Mouse (Mus musculus) neural tube, embryonic 12.5 days (tissue): Measurements from ENCODE around the gene Fcamr. TPM values are rescaled to one million over a fixed set of nuclear protein-coding genes. Genes with fewer than 3 reads are reported as not detected.

ENCODE experiments used
- ATAC-seq: fragments of 200-750 bp; cut with Nextera tagmentation; 2 replicates; pipeline ENCODE4 v1.8.0; 2017; ENCODE audit warnings: low read depth, mild to moderate bottlenecking, moderate TSS enrichment, moderate library complexity; ENCODE audit not compliant: low FRiP score
- H3K27ac ChIP-seq: fragments of 300-500 bp; sonication (generic); 2 replicates; pipeline ENCODE4 v1.5.1; 2016
- H3K27me3 ChIP-seq: fragments of 300-500 bp; sonication (generic); replicated peaks from 2 replicates; pipeline ENCODE4 v1.6.1; 2016; ENCODE audit warnings: mild to moderate bottlenecking
- H3K36me3 ChIP-seq: fragments of 300-500 bp; sonication (generic); 2 replicates; pipeline ENCODE4 v1.6.1; 2016; ENCODE audit warnings: mild to moderate bottlenecking
- H3K4me1 ChIP-seq: fragments of 300-500 bp; sonication (generic); 2 replicates; pipeline ENCODE4 v1.6.1; 2016
- H3K4me2 ChIP-seq: fragments of 300-500 bp; sonication (generic); replicated peaks from 2 replicates; pipeline ENCODE4 v1.6.1; 2016; ENCODE audit warnings: mild to moderate bottlenecking
- H3K4me3 ChIP-seq: fragments of 300-500 bp; sonication (generic); 2 replicates; pipeline ENCODE4 v1.5.1; 2016
- H3K9ac ChIP-seq: fragments of 300-500 bp; sonication (generic); 2 replicates; pipeline ENCODE4 v1.6.1; 2016; ENCODE audit warnings: mild to moderate bottlenecking
- H3K9me3 ChIP-seq: fragments of 300-500 bp; sonication (generic); 2 replicates; pipeline ENCODE4 v1.6.1; 2016; ENCODE audit warnings: mild to moderate bottlenecking
- WGBS: fragments of 180-500 bp; shearing (Covaris S2); methylation state at CpG from one replicate; pipeline ENCODE4 v1.1.7; 2016; 5-methylcytosine and 5-hydroxymethylcytosine counted together
- polyA plus RNA-seq: library from polyadenylated mRNA; unstranded; fragments of >200 nt; fragmentation: Nextera tagmentation; extraction: Ambion mirVana; gene quantifications from 2 replicates; pipeline ENCODE4 v1.2.1, GENCODE M21; 2016

The Fcamr gene
- polyA plus RNA-seq, 1 experiment from 2014 or later = not detected

DNA sequence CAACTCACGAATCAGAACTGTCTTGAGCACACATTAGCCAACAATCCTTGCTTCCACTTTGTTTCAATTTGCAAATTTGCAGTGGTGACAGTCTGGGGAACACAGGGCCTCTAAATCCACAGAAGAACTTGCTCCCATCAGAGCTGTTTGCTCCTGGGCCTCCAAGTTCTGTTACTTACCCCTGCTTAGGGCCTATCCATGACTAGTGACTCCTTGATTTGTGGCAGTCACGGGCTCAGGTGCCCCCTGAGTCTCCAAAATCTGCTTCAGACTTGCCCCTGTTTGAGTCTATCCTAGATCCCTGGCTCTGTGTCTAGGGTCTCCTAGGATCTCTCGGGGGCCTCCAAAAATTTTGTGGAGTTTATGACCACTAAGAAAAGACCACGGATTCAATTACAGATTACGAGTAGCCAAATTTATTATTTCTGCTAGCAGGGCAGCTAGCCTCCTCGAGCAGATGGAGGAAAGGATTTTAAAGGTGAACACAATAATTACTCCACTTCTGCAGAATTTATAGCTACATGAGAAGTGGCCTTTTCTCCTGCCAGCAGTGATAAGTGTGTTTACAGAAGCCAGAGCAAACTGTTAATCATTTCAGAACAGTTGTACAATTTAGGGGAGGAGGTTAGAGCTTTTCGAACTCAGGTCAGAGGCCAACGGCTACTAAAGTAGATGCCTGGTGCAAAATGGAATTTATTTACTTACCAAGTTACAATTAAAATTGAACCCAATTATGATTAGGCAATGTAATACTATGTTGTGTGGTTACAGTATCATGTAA, 40.1 kb downstream of the Fcamr start:
- H3K9ac ChIP-seq = no peak overlapping the region
- ATAC-seq = no peak
- WGBS = 75% methylated on average over 8 of the region's 8 CpGs
- H3K4me2 ChIP-seq = no peak overlapping the region
- H3K27me3 ChIP-seq = no peaks in the 10 kb centered on the region
- H3K36me3 ChIP-seq = no peaks in the 10 kb centered on the region
- H3K9me3 ChIP-seq = no peaks in the 10 kb centered on the region
- no peak overlapping the region for H3K27ac ChIP-seq
- H3K4me1 ChIP-seq = no peaks in the 10 kb centered on the region
- no peak overlapping the region for H3K4me3 ChIP-seq

DNA sequence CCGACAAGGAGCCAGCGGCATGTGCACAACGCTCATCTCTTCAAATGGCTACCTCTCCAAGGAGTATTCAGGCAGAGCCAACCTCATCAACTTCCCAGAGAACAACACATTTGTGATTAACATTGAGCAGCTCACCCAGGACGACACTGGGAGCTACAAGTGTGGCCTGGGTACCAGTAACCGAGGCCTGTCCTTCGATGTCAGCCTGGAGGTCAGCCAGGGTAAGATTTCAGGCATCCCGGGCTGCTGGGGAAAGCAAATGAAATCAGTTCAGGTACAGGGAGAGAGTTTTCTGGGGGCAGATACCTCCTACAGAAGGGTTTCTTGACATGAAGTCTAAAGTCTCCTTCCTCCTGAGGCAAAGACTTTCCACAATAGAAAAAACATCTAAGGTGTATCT, 40.9 kb downstream of the Fcamr start:
- Histone ChIP-seq H3K9ac (no peak overlapping the region), H3K27me3 (no peaks in the 10 kb centered on the region), H3K4me3 (no peak overlapping the region), H3K9me3 (no peaks in the 10 kb centered on the region), H3K27ac (no peak overlapping the region), H3K4me2 (no peak overlapping the region), H3K4me1 (no peaks in the 10 kb centered on the region), H3K36me3 (no peaks in the 10 kb centered on the region)
- WGBS = 86% methylated on average over 7 of the region's 7 CpGs
- no peak for ATAC-seq

DNA sequence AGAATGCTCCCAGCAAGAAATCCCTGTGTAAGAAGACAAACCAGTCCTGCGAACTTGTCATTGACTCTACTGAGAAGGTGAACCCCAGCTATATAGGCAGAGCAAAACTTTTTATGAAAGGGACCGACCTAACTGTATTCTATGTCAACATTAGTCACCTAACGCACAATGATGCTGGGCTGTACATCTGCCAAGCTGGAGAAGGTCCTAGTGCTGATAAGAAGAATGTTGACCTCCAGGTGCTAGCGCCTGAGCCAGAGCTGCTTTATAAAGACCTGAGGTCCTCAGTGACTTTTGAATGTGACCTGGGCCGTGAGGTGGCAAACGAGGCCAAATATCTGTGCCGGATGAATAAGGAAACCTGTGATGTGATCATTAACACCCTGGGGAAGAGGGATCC, 43.8 kb downstream of the Fcamr start:
- H3K36me3 ChIP-seq = no peaks in the 10 kb centered on the region
- no peaks in the 10 kb centered on the region for H3K9me3 ChIP-seq
- H3K27me3 ChIP-seq = no peaks in the 10 kb centered on the region
- no peaks in the 10 kb centered on the region for H3K4me1 ChIP-seq
- H3K4me3 ChIP-seq = no peak overlapping the region
- no peak overlapping the region for H3K9ac ChIP-seq
- no peak overlapping the region for H3K4me2 ChIP-seq
- no peak overlapping the region for H3K27ac ChIP-seq
- 92% methylated on average over 7 of the region's 7 CpGs for WGBS
- ATAC-seq = no peak

- H3K4me3 ChIP-seq = no peak overlapping the region
- H3K27me3 ChIP-seq = no peaks in the 10 kb centered on the region
- H3K27ac ChIP-seq = no peak overlapping the region
- H3K4me1 ChIP-seq = no peaks in the 10 kb centered on the region
- H3K9me3 ChIP-seq = no peaks in the 10 kb centered on the region
- no peak for ATAC-seq
- no peak overlapping the region for H3K9ac ChIP-seq
- no peaks in the 10 kb centered on the region for H3K36me3 ChIP-seq
- H3K4me2 ChIP-seq = no peak overlapping the region
- WGBS = 88% methylated on average over 10 of the region's 10 CpGs
These were observed 49.0 kb downstream of the Fcamr start for GRCm38 (mm10) chr1:130849530-130850214.

- ATAC-seq = no peak
- H3K4me2 ChIP-seq = no peak overlapping the region
- H3K9me3 ChIP-seq = no peaks in the 10 kb centered on the region
- no peak overlapping the region for H3K27ac ChIP-seq
- 95% methylated on average over 5 of the region's 5 CpGs for WGBS
- no peak overlapping the region for H3K4me3 ChIP-seq
- no peaks in the 10 kb centered on the region for H3K27me3 ChIP-seq
- no peak overlapping the region for H3K9ac ChIP-seq
- H3K36me3 ChIP-seq = no peaks in the 10 kb centered on the region
- no peaks in the 10 kb centered on the region for H3K4me1 ChIP-seq
These were observed 49.7 kb downstream of the Fcamr start for GRCm38 (mm10) chr1:130850405-130850804.

- H3K4me3 ChIP-seq = no peak overlapping the region
- H3K9ac ChIP-seq = no peak overlapping the region
- H3K4me1 ChIP-seq = no peaks in the 10 kb centered on the region
- no peaks in the 10 kb centered on the region for H3K36me3 ChIP-seq
- no peak overlapping the region for H3K4me2 ChIP-seq
- H3K9me3 ChIP-seq = no peaks in the 10 kb centered on the region
- H3K27me3 ChIP-seq = no peaks in the 10 kb centered on the region
- no peak for ATAC-seq
- WGBS = 87% methylated on average over 9 of the region's 9 CpGs
- no peak overlapping the region for H3K27ac ChIP-seq
These were observed 54.1 kb downstream of the Fcamr start for GRCm38 (mm10) chr1:130854819-130855218.

DNA sequence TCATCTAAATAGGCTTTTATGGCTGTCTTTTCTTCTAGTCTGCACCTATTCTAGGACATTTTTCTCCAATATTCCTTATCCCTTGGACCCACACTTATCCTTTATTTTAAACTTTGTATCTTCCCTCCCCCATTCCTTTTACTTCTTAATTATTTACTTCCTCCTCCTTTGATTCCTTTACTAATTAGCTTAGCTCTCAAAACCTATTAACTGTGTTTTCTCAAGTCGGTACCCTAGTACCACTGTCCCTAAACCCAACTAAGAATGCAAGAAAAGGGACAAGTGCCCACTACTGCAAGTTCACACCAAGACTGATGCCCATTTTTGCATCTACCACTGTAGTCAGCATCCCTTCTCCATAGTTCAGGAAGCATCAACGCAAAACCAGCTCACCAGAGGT, 55.0 kb downstream of the Fcamr start:
- Histone ChIP-seq H3K4me3 (no peak overlapping the region), H3K36me3 (no peaks in the 10 kb centered on the region), H3K9me3 (no peaks in the 10 kb centered on the region), H3K9ac (no peak overlapping the region), H3K4me2 (no peak overlapping the region), H3K27me3 (no peaks in the 10 kb centered on the region), H3K4me1 (no peaks in the 10 kb centered on the region), H3K27ac (no peak overlapping the region)
- 90% methylated on average over 2 of the region's 2 CpGs for WGBS
- no peak for ATAC-seq

DNA sequence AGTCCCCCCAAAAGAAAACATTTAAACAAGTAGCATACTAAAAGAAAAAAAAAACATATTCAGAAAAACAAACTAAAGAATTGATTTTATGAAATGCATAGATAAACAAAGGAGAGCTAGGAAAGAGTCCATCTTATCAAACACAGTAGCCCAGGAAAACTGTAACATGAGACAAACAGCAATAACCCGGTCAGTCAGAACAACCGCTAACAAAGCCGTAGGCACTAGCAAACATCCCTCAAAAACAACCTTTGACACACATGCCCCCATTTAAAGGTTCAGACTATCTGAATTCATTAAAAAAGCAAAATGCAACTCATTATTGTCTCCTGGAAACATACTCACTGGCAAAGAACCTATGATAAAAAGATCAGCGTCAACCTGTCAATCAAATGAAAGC, 56.8 kb downstream of the Fcamr start:
- 94% methylated on average over 4 of the region's 4 CpGs for WGBS
- H3K27ac ChIP-seq = no peak overlapping the region
- no peak overlapping the region for H3K9ac ChIP-seq
- H3K4me2 ChIP-seq = no peak overlapping the region
- no peaks in the 10 kb centered on the region for H3K27me3 ChIP-seq
- H3K36me3 ChIP-seq = no peaks in the 10 kb centered on the region
- H3K4me1 ChIP-seq = no peaks in the 10 kb centered on the region
- no peak overlapping the region for H3K4me3 ChIP-seq
- no peak for ATAC-seq
- H3K9me3 ChIP-seq = no peaks in the 10 kb centered on the region

DNA sequence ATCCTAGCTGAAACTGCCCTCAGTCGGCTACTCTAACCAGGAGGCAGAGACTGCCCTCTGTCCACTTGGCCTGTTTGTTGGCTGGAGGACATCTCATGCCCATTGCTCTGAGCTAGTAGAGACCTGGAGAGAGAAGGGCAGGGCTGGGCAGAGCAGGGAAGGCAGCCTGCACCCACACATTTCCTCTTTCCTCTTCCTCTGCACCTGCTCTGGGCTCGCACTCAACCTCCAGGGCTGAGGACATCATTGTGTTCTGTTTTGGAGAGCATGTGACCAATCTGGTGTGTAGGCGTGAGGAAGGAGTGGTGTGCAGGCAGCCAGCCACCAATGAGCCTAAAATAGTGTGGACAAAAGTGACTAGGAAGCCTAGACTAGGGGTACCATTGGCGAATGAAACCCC, 63.5 kb downstream of the Fcamr start:
- WGBS = 83% methylated on average over 4 of the region's 4 CpGs
- Histone ChIP-seq H3K4me2 (no peak overlapping the region), H3K4me3 (no peak overlapping the region), H3K4me1 (no peaks in the 10 kb centered on the region), H3K9me3 (no peaks in the 10 kb centered on the region), H3K27me3 (no peaks in the 10 kb centered on the region), H3K36me3 (no peaks in the 10 kb centered on the region), H3K27ac (no peak overlapping the region), H3K9ac (no peak overlapping the region)
- no peak for ATAC-seq

Other genes with a start within 250 kb of the Fcamr start
- gene Zp3r, start 171.3 kb upstream of the Fcamr start, polyA plus RNA-seq = not detected in 2 replicates
- 0.06 TPM in 1 of 2 replicates, not detected in the other for gene C4bp, start 139.3 kb upstream of the Fcamr start, polyA plus RNA-seq
- not detected in 2 replicates for gene Gm29427, start 85.1 kb upstream of the Fcamr start, polyA plus RNA-seq
- 18.6 and 20.3 TPM in 2 replicates for gene Yod1, start 83.6 kb upstream of the Fcamr start, polyA plus RNA-seq
- gene Pfkfb2, start 71.6 kb upstream of the Fcamr start, polyA plus RNA-seq = 14.9 and 16.1 TPM in 2 replicates
- gene AA986860, start 68.9 kb upstream of the Fcamr start, polyA plus RNA-seq = 0.51 and 0.86 TPM in 2 replicates
- gene Pigr, start 25.8 kb downstream of the Fcamr start, polyA plus RNA-seq = not detected in 2 replicates
- gene Fcmr, start 64.8 kb downstream of the Fcamr start, polyA plus RNA-seq = not detected in 2 replicates
- not detected in 2 replicates for gene Il24, start 86.6 kb downstream of the Fcamr start, polyA plus RNA-seq
- gene Il20, start 110.5 kb downstream of the Fcamr start, polyA plus RNA-seq = not detected in 2 replicates
- gene Il19, start 139.2 kb downstream of the Fcamr start, polyA plus RNA-seq = not detected in 2 replicates
- gene Il10, start 218.9 kb downstream of the Fcamr start, polyA plus RNA-seq = not detected in 2 replicates